Mouse (Mus musculus) midbrain, embryonic 10.5 days (tissue): ENCODE results near the gene Zic4. TPM values are rescaled to one million over a fixed set of nuclear protein-coding genes. Genes with fewer than 3 reads are reported as not detected.

ENCODE experiments used
- DNase-seq: peaks from one replicate; pipeline ENCODE4 v3.0.0-alpha.2; 2017; ENCODE audit warnings: low spot score
- H3K27ac ChIP-seq: fragments of 300-500 bp; sonication (generic); replicated peaks from 2 replicates; pipeline ENCODE4 v1.5.1; 2016; ENCODE audit warnings: mild to moderate bottlenecking
- H3K27me3 ChIP-seq: fragments of 300-500 bp; sonication (generic); 2 replicates; pipeline ENCODE4 v1.6.1; 2016; ENCODE audit warnings: low read depth, mild to moderate bottlenecking; ENCODE audit not compliant: poor library complexity, severe bottlenecking
- H3K36me3 ChIP-seq: fragments of 300-500 bp; sonication (generic); 2 replicates; pipeline ENCODE4 v1.6.1; 2016; ENCODE audit warnings: mild to moderate bottlenecking, moderate library complexity
- H3K4me1 ChIP-seq: fragments of 300-500 bp; sonication (generic); 2 replicates; pipeline ENCODE4 v1.6.1; 2016
- H3K4me3 ChIP-seq: fragments of 300-500 bp; sonication (generic); 2 replicates; pipeline ENCODE4 v1.5.1; 2016; ENCODE audit warnings: mild to moderate bottlenecking, moderate library complexity
- H3K9me3 ChIP-seq: fragments of 300-500 bp; sonication (generic); replicated peaks from 2 replicates; pipeline ENCODE4 v1.6.1; 2016; ENCODE audit warnings: mild to moderate bottlenecking
- WGBS: fragments of 180-500 bp; shearing (Covaris S2); methylation state at CpG from one replicate; pipeline ENCODE4 v1.1.7; 2016; 5-methylcytosine and 5-hydroxymethylcytosine counted together
- polyA plus RNA-seq: library from polyadenylated mRNA; unstranded; fragments of >200 nt; fragmentation: Nextera tagmentation; extraction: Ambion mirVana; gene quantifications from 2 replicates; pipeline ENCODE4 v1.2.1, GENCODE M21; 2016

The Zic4 gene
- polyA plus RNA-seq, result 25.1 and 33.5 TPM in 2 replicates

- H3K4me1 ChIP-seq, result peaks cover 45% of the 10 kb centered on the region
- H3K9me3 ChIP-seq, result no peaks in the 10 kb centered on the region
- DNase-seq, result peak; percentile 81
- peak within 1 kb of the TSS; percentile 77 for H3K4me3 ChIP-seq
- H3K27me3 ChIP-seq, result peaks cover 100% of the 10 kb centered on the region
- H3K36me3 ChIP-seq, result peaks cover 31% of the 10 kb centered on the region
- under 1% methylated on average over 45 of the region's 45 CpGs for WGBS
- H3K27ac ChIP-seq, result peak within 1 kb of the TSS; percentile 95
Observed at GRCm38 (mm10) chr9:91361856-91362601, at the start of gene Zic4. Gene Zic4, plus strand, starts transcription at chr9:91362413.

- Histone ChIP-seq H3K9me3 (no peaks in the 10 kb centered on the region), H3K4me3 (no peak overlapping the region), H3K4me1 (peaks cover 19% of the 10 kb centered on the region), H3K27ac (no peak overlapping the region), H3K27me3 (peaks cover 81% of the 10 kb centered on the region), H3K36me3 (no peaks in the 10 kb centered on the region)
- DNase-seq, result no peak
- 73% methylated on average over 2 of the region's 2 CpGs for WGBS
Observed at GRCm38 (mm10) chr9:91347591-91347990, 14.6 kb upstream of the Zic4 start.

DNA sequence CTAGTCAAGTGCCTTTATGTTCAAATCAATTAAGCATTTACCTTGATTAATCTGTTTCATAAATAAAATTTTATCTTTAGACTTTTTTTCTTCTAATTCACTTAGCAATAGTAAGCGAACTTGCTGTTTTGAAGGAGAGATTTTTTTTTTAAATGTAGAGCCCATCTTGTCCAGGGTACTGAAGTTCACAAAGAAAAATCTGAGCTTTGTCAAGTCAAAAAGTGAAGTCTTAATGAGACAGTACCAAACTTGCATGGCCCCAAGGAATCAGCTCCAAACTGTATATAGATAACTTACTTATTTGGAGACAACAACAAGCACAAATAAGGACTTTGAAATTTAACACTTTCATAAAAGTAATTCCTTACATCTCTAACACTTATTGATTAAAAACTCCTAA is 13.5 kb upstream of the Zic4 start:
- whole genome bisulfite sequencing, result 34% methylated on average over 1 of the region's 1 CpGs
- no peak overlapping the region for H3K27ac ChIP-seq

DNA sequence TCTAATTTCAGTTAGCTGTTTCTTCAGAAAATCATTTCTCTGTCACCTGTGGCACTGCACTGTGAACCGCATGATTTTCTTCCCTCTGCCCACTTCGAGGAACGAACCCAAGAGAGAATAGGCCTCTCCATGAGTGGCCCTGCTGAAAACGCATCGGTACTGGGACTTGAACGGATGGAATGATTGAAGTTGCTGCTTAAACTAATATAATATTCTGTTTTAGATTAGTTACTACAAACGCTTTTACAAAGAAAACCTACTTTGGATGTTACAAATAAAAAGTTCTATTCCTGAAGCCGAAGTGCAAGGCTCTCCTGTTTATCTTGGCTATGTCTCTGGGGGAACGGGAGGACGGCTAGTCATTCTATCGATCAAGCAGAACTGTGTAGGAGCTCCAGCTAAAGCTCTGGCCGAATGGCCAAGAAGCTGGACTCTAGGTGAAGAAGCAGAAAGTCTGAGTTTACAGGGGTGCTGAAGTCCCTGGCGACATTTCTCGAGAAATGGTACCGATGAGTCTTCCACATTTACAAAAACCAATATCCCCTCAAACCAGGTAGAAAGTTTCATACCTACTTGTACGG is 11.9 kb upstream of the Zic4 start:
- Histone ChIP-seq H3K27me3 (peaks cover 95% of the 10 kb centered on the region), H3K9me3 (no peaks in the 10 kb centered on the region), H3K27ac (peak overlapping the region; percentile 82), H3K4me1 (peaks cover 46% of the 10 kb centered on the region), H3K36me3 (no peaks in the 10 kb centered on the region), H3K4me3 (peak overlapping the region; percentile 52)
- DNase-seq, result peak; percentile 41
- 1% methylated on average over 16 of the region's 16 CpGs for WGBS

More for the DNA sequence above, 13.5 kb upstream of the Zic4 start:
- peaks cover 92% of the 10 kb centered on the region for H3K27me3 ChIP-seq
- H3K4me3 ChIP-seq, result no peak overlapping the region
- H3K9me3 ChIP-seq, result no peaks in the 10 kb centered on the region
- no peak for DNase-seq
- no peaks in the 10 kb centered on the region for H3K36me3 ChIP-seq
- H3K4me1 ChIP-seq, result peaks cover 30% of the 10 kb centered on the region

- no peaks in the 10 kb centered on the region for H3K36me3 ChIP-seq
- H3K9me3 ChIP-seq, result no peaks in the 10 kb centered on the region
- DNase-seq, result peak; percentile 74
- under 1% methylated on average over 14 of the region's 14 CpGs for WGBS
- H3K27me3 ChIP-seq, result peaks cover 100% of the 10 kb centered on the region
- peaks cover 52% of the 10 kb centered on the region for H3K4me1 ChIP-seq
- H3K4me3 ChIP-seq, result peak overlapping the region; percentile 52
- peak overlapping the region; percentile 82 for H3K27ac ChIP-seq
Observed at GRCm38 (mm10) chr9:91350861-91351291, 11.3 kb upstream of the Zic4 start.

- peaks cover 100% of the 10 kb centered on the region for H3K27me3 ChIP-seq
- 2% methylated on average over 5 of the region's 5 CpGs for WGBS
Observed at GRCm38 (mm10) chr9:91351361-91351760, 10.9 kb upstream of the Zic4 start.

DNA sequence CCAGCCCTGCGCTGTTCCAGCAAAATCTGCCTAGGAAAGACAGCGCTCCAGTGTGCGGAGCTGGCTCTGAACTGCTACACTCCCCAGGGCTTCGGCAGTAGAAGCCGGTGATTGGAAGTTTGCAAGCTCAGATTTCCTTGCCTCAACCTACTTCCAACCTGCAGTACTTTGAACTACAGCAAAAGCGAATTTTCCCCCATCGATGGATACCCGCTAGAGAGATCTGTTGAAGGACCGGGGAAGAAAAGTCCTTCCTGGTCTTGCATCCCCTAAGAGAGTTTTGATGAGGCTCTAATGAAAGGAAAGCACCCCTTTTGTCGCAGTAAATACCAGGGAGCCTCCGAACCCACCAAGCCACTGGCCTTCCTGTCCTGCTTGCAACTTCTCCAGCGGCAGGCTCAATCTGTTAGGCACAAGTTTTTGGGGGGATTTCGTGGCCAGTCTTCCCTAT is 10.2 kb upstream of the Zic4 start:
- 1% methylated on average over 13 of the region's 13 CpGs for WGBS
- H3K9me3 ChIP-seq, result no peaks in the 10 kb centered on the region
- peak overlapping the region; percentile 82 for H3K27ac ChIP-seq
- peaks cover 61% of the 10 kb centered on the region for H3K4me1 ChIP-seq
- H3K36me3 ChIP-seq, result no peaks in the 10 kb centered on the region
- peaks cover 100% of the 10 kb centered on the region for H3K27me3 ChIP-seq
- peak overlapping the region; percentile 52 for H3K4me3 ChIP-seq
- peak; percentile 49 for DNase-seq

More at GRCm38 (mm10) chr9:91351361-91351760, 10.9 kb upstream of the Zic4 start:
- Histone ChIP-seq H3K9me3 (no peaks in the 10 kb centered on the region), H3K4me1 (peaks cover 56% of the 10 kb centered on the region), H3K36me3 (no peaks in the 10 kb centered on the region), H3K27ac (peak overlapping the region; percentile 82), H3K4me3 (peak overlapping the region; percentile 52)
- no peak for DNase-seq

DNA sequence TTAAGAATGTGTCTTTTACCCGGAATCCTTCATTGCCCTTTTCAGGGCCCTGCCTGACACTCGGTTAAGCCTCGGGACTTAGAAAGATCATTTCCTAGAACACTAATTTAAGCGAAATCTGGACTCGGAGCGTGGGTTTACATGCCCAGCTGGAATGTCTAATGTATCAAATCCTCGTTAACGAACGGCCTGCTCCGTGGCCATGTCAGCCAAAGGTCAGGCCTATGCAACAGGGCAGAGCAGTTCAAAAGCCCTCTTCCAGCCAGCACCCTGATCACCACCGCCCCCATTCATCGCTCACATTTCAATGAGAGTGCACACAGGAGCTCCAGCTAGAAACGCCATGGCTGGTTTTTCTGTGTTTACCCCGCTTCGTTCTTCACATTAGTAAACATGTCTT is 9.4 kb upstream of the Zic4 start:
- no peaks in the 10 kb centered on the region for H3K36me3 ChIP-seq
- H3K9me3 ChIP-seq, result no peaks in the 10 kb centered on the region
- peak; percentile 70 for DNase-seq
- H3K27ac ChIP-seq, result peak overlapping the region; percentile 82
- H3K27me3 ChIP-seq, result peaks cover 100% of the 10 kb centered on the region
- H3K4me3 ChIP-seq, result peak overlapping the region; percentile 52
- WGBS, result under 1% methylated on average over 15 of the region's 15 CpGs
- peaks cover 66% of the 10 kb centered on the region for H3K4me1 ChIP-seq

DNA sequence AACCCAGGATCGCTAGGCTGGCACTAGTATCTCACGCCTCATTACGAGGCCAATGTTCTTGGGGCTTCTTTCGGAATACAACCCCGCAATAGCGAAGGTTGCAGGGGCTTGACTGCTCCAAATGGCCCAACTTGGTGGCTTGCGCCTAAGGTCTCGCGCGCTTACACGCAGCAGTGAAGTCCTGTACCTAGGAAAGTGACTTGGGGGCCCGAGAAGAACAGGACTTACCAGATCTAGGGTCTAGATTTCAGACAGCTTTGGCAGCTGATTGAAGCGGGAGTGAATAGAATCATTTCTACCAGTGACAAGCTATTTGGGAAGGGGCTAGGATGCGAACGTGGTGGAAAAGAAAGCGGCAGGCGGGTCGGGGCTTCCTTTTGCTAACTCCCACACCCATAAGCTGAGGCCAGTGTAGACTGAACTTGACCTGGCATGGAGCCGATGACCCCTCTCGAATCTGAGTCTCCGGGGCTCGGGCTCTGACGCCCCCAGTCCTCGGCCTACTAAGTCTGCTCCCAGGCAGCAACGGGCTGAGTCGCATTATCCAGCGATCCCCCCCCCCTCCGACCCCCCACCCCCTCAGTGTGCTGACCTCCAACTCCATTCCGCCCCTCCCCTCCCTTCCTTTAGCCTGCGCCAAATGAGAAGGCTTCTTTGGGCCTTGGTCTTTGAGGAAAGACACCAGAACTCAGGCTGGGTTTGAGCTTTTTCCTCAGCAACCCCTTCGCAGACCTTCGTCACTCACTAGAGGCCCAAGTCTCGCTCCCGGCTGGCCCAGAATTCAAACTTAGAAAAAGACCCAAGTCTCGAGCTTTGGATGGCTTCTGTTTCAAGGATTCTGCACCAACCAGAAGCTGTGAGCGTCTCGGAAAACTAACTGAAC is 8.4 kb upstream of the Zic4 start:
- H3K4me1 ChIP-seq, result peaks cover 66% of the 10 kb centered on the region
- DNase-seq, result peak; percentile 70
- no peaks in the 10 kb centered on the region for H3K36me3 ChIP-seq
- peak overlapping the region; percentile 82 for H3K27ac ChIP-seq
- H3K9me3 ChIP-seq, result no peaks in the 10 kb centered on the region
- peak overlapping the region; percentile 52 for H3K4me3 ChIP-seq
- WGBS, result 1% methylated on average over 37 of the region's 37 CpGs
- H3K27me3 ChIP-seq, result peaks cover 100% of the 10 kb centered on the region

DNA sequence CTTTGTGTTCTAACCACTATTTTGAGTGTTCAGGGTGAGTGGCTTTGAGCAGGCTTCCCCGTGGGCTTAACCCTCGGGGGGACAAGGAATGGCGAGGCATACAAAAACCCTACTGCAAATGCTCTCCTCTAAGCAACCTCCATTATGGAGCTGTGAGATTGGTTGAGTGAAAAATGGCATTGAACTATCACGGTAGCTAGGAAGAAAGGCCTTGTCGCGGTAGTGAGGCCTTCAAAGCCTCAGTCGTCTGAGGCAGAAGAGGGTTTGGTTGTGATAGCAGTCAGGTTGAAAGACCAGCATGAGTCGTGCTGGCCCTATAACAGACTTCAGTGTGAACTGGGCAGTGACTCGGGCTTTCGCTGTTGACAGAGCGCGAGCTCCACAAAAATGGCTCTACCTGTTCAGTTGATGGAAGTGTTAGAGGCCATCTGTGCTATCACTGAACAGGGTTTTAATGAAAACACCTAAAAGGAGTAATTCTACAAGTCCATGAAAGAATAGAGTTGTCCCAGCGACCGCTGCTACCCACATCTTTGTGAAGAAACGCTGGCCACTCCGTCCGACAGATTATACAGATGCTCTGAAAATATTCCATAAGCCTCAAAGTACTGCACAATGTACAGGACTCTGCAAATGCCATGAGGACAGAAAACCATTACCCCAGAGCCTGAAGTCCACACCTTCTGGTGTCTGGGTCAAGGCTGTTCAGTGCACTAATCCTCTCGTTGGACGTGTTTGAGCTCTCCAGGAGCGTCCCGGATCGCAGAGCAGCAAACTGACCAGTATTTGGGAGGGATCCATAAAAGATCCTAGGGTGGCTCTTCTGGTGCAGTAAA is 7.6 kb upstream of the Zic4 start:
- WGBS, result 3% methylated on average over 22 of the region's 22 CpGs
- H3K36me3 ChIP-seq, result no peaks in the 10 kb centered on the region
- H3K9me3 ChIP-seq, result no peaks in the 10 kb centered on the region
- peaks cover 68% of the 10 kb centered on the region for H3K4me1 ChIP-seq
- peak overlapping the region; percentile 82 for H3K27ac ChIP-seq
- peak overlapping the region; percentile 52 for H3K4me3 ChIP-seq
- DNase-seq, result peak; percentile 52
- peaks cover 100% of the 10 kb centered on the region for H3K27me3 ChIP-seq

GRCm38 (mm10) chr9:91355270-91355589 is 7.0 kb upstream of the Zic4 start:
- H3K9me3 ChIP-seq, result no peaks in the 10 kb centered on the region
- no peak for DNase-seq
- H3K27me3 ChIP-seq, result peaks cover 100% of the 10 kb centered on the region
- H3K4me1 ChIP-seq, result peaks cover 68% of the 10 kb centered on the region
- H3K27ac ChIP-seq, result peak overlapping the region; percentile 82
- H3K4me3 ChIP-seq, result peak overlapping the region; percentile 52
- WGBS, result 1% methylated on average over 7 of the region's 7 CpGs
- H3K36me3 ChIP-seq, result no peaks in the 10 kb centered on the region
